Mouse (Mus musculus): ENCODE data around the gene Serp2.

DNA sequence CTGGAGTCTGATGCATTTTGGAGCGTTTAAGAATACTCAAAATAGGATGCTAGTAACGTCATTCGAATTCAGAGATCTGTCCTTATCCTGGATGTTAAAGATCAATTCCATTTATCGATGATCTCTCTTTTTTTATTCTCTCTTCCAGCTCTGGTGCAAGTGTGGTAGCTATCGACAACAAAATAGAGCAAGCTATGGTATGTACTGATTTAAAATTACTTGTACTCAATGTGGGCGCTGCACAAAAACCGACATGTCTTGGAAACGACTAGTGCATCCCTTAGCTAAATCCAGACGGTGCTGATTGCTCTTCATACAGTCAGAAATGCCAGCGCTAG lies 51.6 kb downstream of the Serp2 start:
- TF ChIP-seq POLR2A (IDR thresholded peaks at IDR 0.05; ENCODE audit: insufficient read depth, low read depth, low read length) (no peak), CTCF (IDR thresholded peaks at IDR 0.05) (no peak), EP300 (IDR thresholded peaks at IDR 0.05; ENCODE audit: insufficient read depth, low read depth, low read length) (no peak)
